Mouse (Mus musculus) heart, postnatal 25 days (tissue): ENCODE data around the gene Xpo5. TPM values are rescaled to one million over a fixed set of nuclear protein-coding genes. Genes with fewer than 3 reads are reported as not detected.

Source experiments
- DNase-seq: peaks from one replicate; pipeline ENCODE4 v3.0.0; 2022; ENCODE audit warnings: low spot score
- intact Hi-C: fragments of 180-260 bp; cut with DNase I; formaldehyde crosslinking; loops from one replicate; pipeline ENCODE4 v1.15.1; 2025
- microRNA-seq: library from miRNA; unstranded; fragments of <30 nt; microRNA quantifications from one replicate; pipeline ENCODE4 v1.2.0, GENCODE M21; 2022
- total RNA-seq, 2 experiments: library from RNA; stranded (reverse); gene quantifications; 2 replicates each; pipeline ENCODE4 v1.2.3; 2021

Xpo5 gene
- total RNA-seq, 2 experiments from 2014 or later, result 19.6 to 21.3 TPM

- DNase-seq, result no peak
- intact Hi-C loops, result no loop called here
These were observed 75.6 kb downstream of the Xpo5 start for GRCm38 (mm10) chr17:46278011-46278765.

GRCm38 (mm10) chr17:46282483-46283123, 80.0 kb downstream of the Xpo5 start, which contains the start of gene Tjap1:
TSS of gene Tjap1 (minus strand) at chr17:46283026.
- intact Hi-C loops, result no loop called here
- peak; percentile 73 for DNase-seq

- DNase-seq, result no peak
These were observed 80.6 kb downstream of the Xpo5 start for GRCm38 (mm10) chr17:46283140-46283539.

GRCm38 (mm10) chr17:46283911-46284310, 81.3 kb downstream of the Xpo5 start:
- no peak for DNase-seq
- intact Hi-C loops, result no loop called here

More at GRCm38 (mm10) chr17:46283140-46283539, 80.6 kb downstream of the Xpo5 start:
- intact Hi-C loops, result no loop called here

GRCm38 (mm10) chr17:46284653-46285052, 82.1 kb downstream of the Xpo5 start:
- intact Hi-C loops, result no loop called here
- DNase-seq, result no peak

GRCm38 (mm10) chr17:46285407-46285806, 82.8 kb downstream of the Xpo5 start:
- intact Hi-C loops, result no loop called here
- DNase-seq, result no peak

GRCm38 (mm10) chr17:46287678-46288095, 85.1 kb downstream of the Xpo5 start:
- intact Hi-C loops, result loop anchor here (2.0 kb wide), 1 partner anchor 15 kb away; no protein-coding TSS in a partner anchor
- DNase-seq, result peak; percentile 53

Small RNAs within 50 kb of the gene (microRNA-seq; reads per million reads assigned to microRNA genes)
- not detected for gene Mir693

Other genes starting within 250 kb of the Xpo5 start
- gene Vegfa, start 170.4 kb upstream of the Xpo5 start, total RNA-seq, result 100 to 1,000 TPM; 257 to 275 TPM
- gene Mrps18a, start 91.8 kb upstream of the Xpo5 start, total RNA-seq, result 100 to 1,000 TPM; 121 to 134 TPM
- 1 to 10 TPM; 1.1 to 1.2 TPM for gene Rsph9, start 58.6 kb upstream of the Xpo5 start, total RNA-seq
- 10 to 100 TPM; 17.2 to 22.4 TPM for gene Mad2l1bp, start 49.2 kb upstream of the Xpo5 start, total RNA-seq
- 10 to 100 TPM; 67.5 to 70.6 TPM for gene Gtpbp2, start 41.8 kb upstream of the Xpo5 start, total RNA-seq
- gene Polh, start 137 bp upstream of the Xpo5 start, total RNA-seq, result 1 to 10 TPM; 8.6 to 9.4 TPM
- 10 to 100 TPM; 20.9 to 26.1 TPM for gene Polr1c, start 45.3 kb downstream of the Xpo5 start, total RNA-seq
- 10 to 100 TPM; 81.8 to 82.6 TPM for gene Yipf3, start 45.3 kb downstream of the Xpo5 start, total RNA-seq
- gene Lrrc73, start 50.7 kb downstream of the Xpo5 start, total RNA-seq, result under 1 TPM; 0.20 to 0.26 TPM
- 10 to 100 TPM; 37.1 to 40.5 TPM for gene Tjap1, start 80.2 kb downstream of the Xpo5 start, total RNA-seq
- under 1 TPM; 0.39 to 0.49 TPM for gene Dlk2, start 94.6 kb downstream of the Xpo5 start, total RNA-seq
- gene Abcc10, start 125.6 kb downstream of the Xpo5 start, total RNA-seq, result 1 to 10 TPM; 4.2 to 4.6 TPM
- 10 to 100 TPM; 16.5 to 18.8 TPM for gene Zfp318, start 180.9 kb downstream of the Xpo5 start, total RNA-seq
- gene Crip3, start 226.1 kb downstream of the Xpo5 start, total RNA-seq, result under 1 TPM in 1 of 2 experiments, not detected in 1; 0.62 TPM
- gene Slc22a7, start 235.7 kb downstream of the Xpo5 start, total RNA-seq, result not detected